Mouse (Mus musculus) liver, postnatal 0 days (tissue): ENCODE measurements around the gene Ackr3. TPM values are rescaled to one million over a fixed set of nuclear protein-coding genes. Genes with fewer than 3 reads are reported as not detected.

Source experiments
- ATAC-seq: fragments of 200-750 bp; cut with Nextera tagmentation; 2 replicates; pipeline ENCODE4 v1.8.0; 2017; ENCODE audit warnings: mild to moderate bottlenecking, moderate library complexity
- DNase-seq: peaks from one replicate; pipeline ENCODE4 v3.0.0-alpha.2; 2016
- H3K27ac ChIP-seq: fragments of 300-500 bp; sonication (generic); 2 replicates; pipeline ENCODE4 v1.5.1; 2014; ENCODE audit warnings: antibody characterized with exemption, moderate library complexity, mild to moderate bottlenecking, low read depth
- H3K27me3 ChIP-seq: fragments of 300-500 bp; sonication (generic); 2 replicates; pipeline ENCODE4 v1.6.1; 2014; ENCODE audit warnings: low read length, control low read depth, mixed read lengths; ENCODE audit not compliant: insufficient read depth
- H3K36me3 ChIP-seq: fragments of 300-500 bp; sonication (generic); replicated peaks from 2 replicates; pipeline ENCODE4 v1.6.1; 2014; ENCODE audit warnings: mild to moderate bottlenecking, control low read depth, low read length, moderate library complexity, mixed read lengths; ENCODE audit not compliant: insufficient read depth
- H3K4me1 ChIP-seq: fragments of 300-500 bp; sonication (generic); 2 replicates; pipeline ENCODE4 v1.6.1; 2014; ENCODE audit warnings: antibody characterized with exemption, mild to moderate bottlenecking, control low read depth; ENCODE audit not compliant: insufficient read depth
- H3K4me2 ChIP-seq: fragments of 300-500 bp; sonication (generic); 2 replicates; pipeline ENCODE4 v1.6.1; 2014; ENCODE audit warnings: low read depth, mild to moderate bottlenecking, low read length, moderate library complexity, mixed read lengths
- H3K4me3 ChIP-seq: fragments of 300-500 bp; sonication (generic); 2 replicates; pipeline ENCODE4 v1.5.1; 2014; ENCODE audit warnings: low read depth, low read length
- H3K9ac ChIP-seq: fragments of 300-500 bp; sonication (generic); replicated peaks from 2 replicates; pipeline ENCODE4 v1.6.1; 2014; ENCODE audit warnings: mild to moderate bottlenecking, moderate library complexity
- H3K9me3 ChIP-seq: fragments of 300-500 bp; sonication (generic); 2 replicates; pipeline ENCODE4 v1.6.1; 2016; ENCODE audit warnings: mild to moderate bottlenecking, control low read depth, low read length, mixed read lengths
- CTCF ChIP-seq: sonication (generic); IDR thresholded peaks from 2 replicates; pipeline ENCODE4 v1.5.1; 2016; ENCODE audit warnings: antibody characterized with exemption, low read depth
- EP300 ChIP-seq: IDR thresholded peaks from 2 replicates; pipeline ENCODE4 v1.6.1; 2016; ENCODE audit warnings: antibody characterized with exemption, low read depth, mild to moderate bottlenecking
- WGBS: fragments of 180-500 bp; shearing (Covaris S2); extraction: QIAGEN DNeasy Blood & Tissue Kit; methylation state at CpG from one replicate; pipeline ENCODE4 v1.1.7; 2014; ENCODE audit not compliant: insufficient replicate concordance; 5-methylcytosine and 5-hydroxymethylcytosine counted together
- polyA plus RNA-seq: library from polyadenylated mRNA; unstranded; fragments of >200 nt; fragmentation: Nextera tagmentation; extraction: Ambion mirVana; gene quantifications from 2 replicates; pipeline ENCODE4 v1.2.1, GENCODE M21; 2015

Ackr3 gene
- 2.3 and 2.5 TPM in 2 replicates for polyA plus RNA-seq

DNA sequence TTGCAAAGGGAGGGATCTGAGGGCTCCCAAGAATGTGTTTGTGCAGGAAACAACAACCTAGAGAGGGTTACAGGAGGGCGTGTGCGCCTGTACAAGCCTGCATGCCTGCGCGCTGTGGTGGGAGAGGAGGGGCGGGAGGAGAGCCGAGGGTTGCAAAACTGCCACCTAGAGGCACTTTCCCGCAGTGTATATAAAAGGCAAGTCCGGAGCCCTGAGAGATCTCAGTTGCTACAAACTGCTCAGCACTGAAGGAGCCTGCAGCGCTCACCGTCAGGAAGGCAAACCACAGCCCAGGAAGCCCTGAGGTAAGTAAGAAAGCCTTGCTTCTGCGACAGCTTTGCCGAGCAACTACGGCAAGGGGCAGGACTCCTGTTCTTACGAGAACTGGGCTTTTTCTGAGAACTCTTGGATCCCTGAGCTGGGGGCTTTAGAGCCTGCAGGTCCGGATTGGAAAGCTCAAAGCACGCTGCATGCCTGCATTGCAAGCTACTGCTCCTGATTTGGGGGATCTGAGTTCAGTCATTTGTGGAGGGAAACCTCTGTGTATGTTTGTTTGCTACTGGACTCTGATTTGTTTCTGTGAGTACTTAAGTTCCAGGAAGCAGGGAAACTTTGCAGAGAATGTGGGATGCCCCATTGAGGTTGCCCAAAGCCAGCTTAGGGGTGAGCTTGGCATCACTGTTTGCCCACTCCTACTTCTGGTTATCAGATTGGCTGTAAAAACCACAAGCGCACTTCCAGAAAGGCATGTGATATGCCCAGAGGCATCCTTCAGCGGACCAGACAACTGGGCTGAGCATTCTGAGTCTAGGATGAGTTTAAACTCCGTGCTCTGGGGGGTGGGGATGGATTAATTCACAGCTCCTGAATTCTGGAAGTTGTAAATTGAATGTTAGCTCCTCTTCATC lies at the start of gene Ackr3:
TSS of gene Ackr3 (plus strand) at position 198 of the 908 bp plus-strand sequence.
- TF ChIP-seq CTCF, result peak; percentile 70
- no peak for TF ChIP-seq EP300
- H3K4me2 ChIP-seq, result peak within 1 kb of the TSS; percentile 38
- DNase-seq, result peak; percentile 64

DNA sequence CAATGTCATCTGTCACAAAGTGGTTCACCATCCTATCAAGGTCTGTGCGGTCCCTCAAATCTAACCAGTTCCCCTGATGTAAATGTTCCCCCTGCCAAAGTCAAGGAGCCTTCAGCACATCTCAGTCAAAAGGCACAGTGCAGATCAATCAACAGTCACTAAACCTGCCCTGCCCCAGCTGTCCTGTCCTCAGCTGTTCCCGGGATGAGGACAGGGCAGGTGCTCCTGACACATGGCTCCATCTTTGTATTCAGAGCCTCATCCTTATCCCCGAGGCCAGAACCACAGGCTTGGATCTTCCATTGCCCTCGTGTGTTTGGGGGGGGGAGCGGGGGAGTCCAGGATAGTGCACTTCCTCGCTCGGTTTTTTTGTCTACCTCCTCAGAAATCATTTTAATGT lies 47.2 kb upstream of the Ackr3 start:
- ATAC-seq, result no peak
- DNase-seq, result no peak
- H3K9me3 ChIP-seq, result no peaks in the 10 kb centered on the region
- no peak for TF ChIP-seq CTCF
- no peak for TF ChIP-seq EP300
- no peak overlapping the region for H3K27ac ChIP-seq
- no peaks in the 10 kb centered on the region for H3K36me3 ChIP-seq
- 0 out of 2 replicates have a peak, but pooled peaks cover 4% of the 10 kb centered on the region for H3K4me1 ChIP-seq
- no peak overlapping the region for H3K4me2 ChIP-seq
- no peak overlapping the region for H3K9ac ChIP-seq
- WGBS, result 64% methylated on average over 7 of the region's 7 CpGs
- H3K27me3 ChIP-seq, result peaks cover 4% of the 10 kb centered on the region; the same call in 1 of the 2 replicates
- H3K4me3 ChIP-seq, result no peak overlapping the region

More for the DNA sequence above, at the start of gene Ackr3:
- WGBS, result 3% methylated on average over 19 of the region's 19 CpGs
- Histone ChIP-seq H3K4me1 (no peaks in the 10 kb centered on the region), H3K27ac (no peak within 1 kb of the TSS), H3K9ac (peak within 1 kb of the TSS; percentile 18), H3K4me3 (peak within 1 kb of the TSS; percentile 28), H3K36me3 (no peaks in the 10 kb centered on the region), H3K27me3 (peaks cover 38% of the 10 kb centered on the region), H3K9me3 (no peaks in the 10 kb centered on the region)
- peak; percentile 55; the same call in 1 of the 2 replicates for ATAC-seq

DNA sequence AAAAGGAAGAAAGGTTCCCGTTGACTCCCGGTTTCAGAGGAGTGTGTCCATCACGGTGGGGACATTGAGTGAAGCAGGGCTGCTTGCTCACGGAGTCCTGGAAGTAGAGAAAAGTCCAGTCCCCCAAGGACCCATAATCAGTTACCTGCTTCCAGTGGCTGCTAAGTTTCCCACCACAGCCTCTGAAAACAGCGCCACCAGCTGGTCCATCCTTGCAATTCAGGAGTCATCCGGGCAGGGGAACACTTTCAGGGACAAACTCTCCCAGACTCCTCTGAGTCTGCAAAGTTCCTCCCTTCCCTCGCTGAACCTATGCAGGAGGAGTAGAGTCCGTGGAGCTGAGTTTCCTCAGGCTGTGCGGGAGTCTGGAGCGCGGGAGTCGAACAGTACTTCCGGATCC lies 43.9 kb upstream of the Ackr3 start:
- no peak for DNase-seq
- 38% methylated on average over 13 of the region's 13 CpGs for WGBS

DNA sequence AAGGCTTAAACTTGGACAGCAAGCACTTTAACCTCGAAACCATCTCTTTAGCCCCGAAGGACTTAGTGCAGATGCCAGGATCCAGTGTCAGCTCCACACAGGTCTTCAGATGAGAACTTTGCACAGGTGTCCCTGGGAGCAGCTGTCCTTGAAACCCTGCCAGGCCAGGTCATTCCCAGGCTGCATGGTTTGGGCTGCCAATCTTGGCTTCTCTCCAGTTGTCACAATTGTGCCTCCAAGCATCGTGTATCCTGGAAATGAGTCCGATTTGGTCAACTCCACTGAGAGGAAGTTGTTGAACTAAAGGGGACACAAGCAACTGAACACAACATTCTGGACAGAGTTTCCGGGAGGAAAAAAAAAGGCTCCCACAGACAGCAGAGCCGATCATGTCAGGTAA lies 42.2 kb upstream of the Ackr3 start:
- 61% methylated on average over 6 of the region's 6 CpGs for whole genome bisulfite sequencing

More for the DNA sequence above, 43.9 kb upstream of the Ackr3 start:
- no peaks in the 10 kb centered on the region for H3K36me3 ChIP-seq
- H3K4me2 ChIP-seq, result no peak overlapping the region
- no peaks in the 10 kb centered on the region for H3K9me3 ChIP-seq
- no peaks in the 10 kb centered on the region for H3K4me1 ChIP-seq
- H3K27ac ChIP-seq, result no peak overlapping the region
- no peak overlapping the region for H3K9ac ChIP-seq
- no peak for ATAC-seq
- no peaks in the 10 kb centered on the region for H3K27me3 ChIP-seq
- no peak for TF ChIP-seq EP300
- TF ChIP-seq CTCF, result peak; percentile 22; the same call in 1 of the 2 replicates
- H3K4me3 ChIP-seq, result no peak overlapping the region

DNA sequence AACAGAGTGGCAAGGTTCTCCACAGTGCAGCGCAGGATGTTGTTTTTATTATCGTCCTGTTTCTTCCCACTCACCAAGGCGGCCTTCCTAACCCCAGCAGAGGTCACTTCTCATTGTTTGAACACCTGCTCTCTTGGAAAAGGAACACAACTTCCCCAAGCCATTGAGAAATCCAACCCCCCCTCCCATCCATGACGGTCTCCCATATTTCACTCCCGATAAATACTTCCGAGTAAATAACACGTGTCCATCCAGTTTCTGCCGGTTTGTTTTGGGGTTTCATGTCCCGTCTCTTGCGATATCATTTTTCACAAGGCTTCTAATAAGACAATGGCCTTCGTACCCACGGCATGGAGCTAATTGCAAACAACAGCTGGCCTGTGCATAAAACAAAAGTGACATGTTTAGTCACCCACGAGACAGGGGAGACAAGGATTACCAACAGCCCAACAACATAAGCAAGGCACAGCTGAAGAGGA lies 41.4 kb upstream of the Ackr3 start:
- no peak for DNase-seq
- H3K4me1 ChIP-seq, result no peaks in the 10 kb centered on the region
- TF ChIP-seq EP300 (no peak), CTCF (no peak)
- no peak overlapping the region for H3K9ac ChIP-seq
- WGBS, result 57% methylated on average over 13 of the region's 13 CpGs
- H3K4me3 ChIP-seq, result no peak overlapping the region
- no peaks in the 10 kb centered on the region for H3K9me3 ChIP-seq
- H3K27me3 ChIP-seq, result no peaks in the 10 kb centered on the region
- H3K27ac ChIP-seq, result 0 out of 2 replicates have a peak overlapping the region, but pooled peaks have one; percentile 44
- ATAC-seq, result no peak
- H3K36me3 ChIP-seq, result no peaks in the 10 kb centered on the region
- H3K4me2 ChIP-seq, result no peak overlapping the region

More for the DNA sequence above, 42.2 kb upstream of the Ackr3 start:
- H3K4me1 ChIP-seq, result no peaks in the 10 kb centered on the region
- DNase-seq (no peak), ATAC-seq (no peak)
- no peaks in the 10 kb centered on the region for H3K36me3 ChIP-seq
- H3K4me3 ChIP-seq, result no peak overlapping the region
- no peak overlapping the region for H3K27ac ChIP-seq
- H3K27me3 ChIP-seq, result no peaks in the 10 kb centered on the region
- no peak overlapping the region for H3K9ac ChIP-seq
- H3K9me3 ChIP-seq, result no peaks in the 10 kb centered on the region
- TF ChIP-seq CTCF (no peak), EP300 (no peak)
- no peak overlapping the region for H3K4me2 ChIP-seq

DNA sequence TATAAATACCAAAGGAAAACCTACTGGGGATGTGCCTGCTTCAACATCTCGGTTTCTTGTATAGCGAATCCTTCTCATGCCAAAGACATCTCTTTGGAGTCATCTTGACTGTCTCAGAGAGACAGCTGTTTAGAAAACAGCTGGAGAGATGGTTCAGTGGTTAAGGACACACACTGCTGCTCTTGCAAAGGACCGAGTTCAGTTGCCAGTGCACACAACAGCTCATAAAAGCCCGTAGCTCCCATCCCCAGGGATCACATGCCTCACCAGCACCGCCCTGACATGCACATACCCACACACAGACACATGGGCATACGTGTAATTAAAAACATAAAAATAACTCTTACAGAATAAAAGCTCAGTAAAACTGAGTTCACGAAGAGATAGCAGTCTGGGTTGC lies 40.6 kb upstream of the Ackr3 start:
- Histone ChIP-seq H3K27me3 (no peaks in the 10 kb centered on the region), H3K4me1 (no peaks in the 10 kb centered on the region), H3K4me3 (no peak overlapping the region), H3K9ac (no peak overlapping the region), H3K4me2 (no peak overlapping the region), H3K9me3 (no peaks in the 10 kb centered on the region), H3K36me3 (no peaks in the 10 kb centered on the region), H3K27ac (peak overlapping the region; percentile 44; the same call in 1 of the 2 replicates)
- ATAC-seq, result peak; percentile 38; the same call in 1 of the 2 replicates
- 66% methylated on average over 7 of the region's 7 CpGs for WGBS
- DNase-seq, result no peak
- TF ChIP-seq CTCF (no peak), EP300 (no peak)
